20 mouse cellular contexts compared by ENCODE assay signal in genomic region chr16:3241939-3242338, GRCm38 (mm10).
"Had no signal": no experiment of that assay in that cellular context is flagged by ENCODE, and none has a peak within 500 bp of the region (broad histone marks: within the 10 kb centered on the region; RNA-seq: fewer than 3 reads in every experiment).

No protein-coding gene starts in this region.

- H3K4me2 ChIP-seq: lung, embryonic 14.5 days; midbrain, embryonic 12.5 days; neural tube, embryonic 13.5 days; neural tube, embryonic 15.5 days; stomach, embryonic 15.5 days had no signal

- DNase-seq: lung, adult 18-20 months; lung, embryonic 14.5 days; lung, postnatal 10 days; lung, postnatal 4 days; midbrain, embryonic 14.5 days; retina, postnatal 1 day; right cerebral cortex, adult 18-20 months; right cerebral cortex, postnatal 25 days; right cerebral cortex, postnatal 4 days; spleen, adult 18-20 months; thymus, adult 2 months; thymus, postnatal 25 days; thymus, postnatal 4 days had no signal

- H3K36me3 ChIP-seq: midbrain, embryonic 10.5 days; neural tube, embryonic 13.5 days; stomach, embryonic 15.5 days had no signal

- H3K4me1 ChIP-seq: midbrain, embryonic 10.5 days; midbrain, embryonic 12.5 days; neural tube, embryonic 13.5 days; neural tube, embryonic 15.5 days; stomach, embryonic 15.5 days had no signal

- H3K9ac ChIP-seq: lung, embryonic 14.5 days; midbrain, embryonic 12.5 days; neural tube, embryonic 13.5 days; neural tube, embryonic 15.5 days; stomach, embryonic 15.5 days had no signal

- H3K27me3 ChIP-seq: midbrain, embryonic 12.5 days; neural tube, embryonic 13.5 days; neural tube, embryonic 15.5 days; stomach, embryonic 15.5 days had no signal

- H3K27ac ChIP-seq: midbrain, embryonic 10.5 days; midbrain, embryonic 12.5 days; neural tube, embryonic 13.5 days; neural tube, embryonic 15.5 days; stomach, embryonic 15.5 days; stomach, postnatal 0 days had no signal

- H3K4me3 ChIP-seq: midbrain, embryonic 10.5 days; midbrain, embryonic 12.5 days; myocyte; neural tube, embryonic 13.5 days; neural tube, embryonic 15.5 days; stomach, embryonic 15.5 days had no signal
